Comparison of ENCODE assay signal across 25 mouse cellular contexts in the genomic region with DNA sequence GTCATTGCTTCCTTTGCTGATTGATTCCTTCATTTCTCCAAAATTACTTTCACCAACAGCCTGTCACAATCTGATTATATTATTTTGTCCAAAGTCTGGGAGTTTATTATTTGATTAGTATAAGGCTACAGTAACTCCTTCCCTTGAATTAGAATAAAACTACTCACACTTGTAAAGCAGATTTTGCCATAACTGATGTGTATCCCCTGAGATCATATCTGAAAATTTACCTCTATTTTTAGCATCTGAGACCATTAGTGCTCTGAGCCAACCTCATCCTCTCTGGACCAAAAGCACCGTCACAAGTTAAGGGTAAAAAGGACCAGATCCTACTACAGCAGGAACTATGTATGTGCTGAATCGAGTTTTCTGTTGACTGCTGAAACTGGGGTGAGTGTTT. TPM values are rescaled to one million over a fixed set of nuclear protein-coding genes. Genes with fewer than 3 reads are reported as not detected.
"Had no signal": no experiment of that assay in that cellular context is flagged by ENCODE, and none has a peak within 500 bp of the region (broad histone marks: within the 10 kb centered on the region; RNA-seq: fewer than 3 reads in every experiment).

Gene Olfr653 (plus strand): TSS at position 301 of the 400 bp plus-strand sequence.

- H3K4me1 ChIP-seq: neural tube, embryonic 12.5 days; neural tube, embryonic 13.5 days; neural tube, embryonic 15.5 days; stomach, embryonic 15.5 days had no signal

- H3K36me3 ChIP-seq: neural tube, embryonic 12.5 days; neural tube, embryonic 13.5 days; neural tube, embryonic 15.5 days; stomach, embryonic 15.5 days had no signal

- H3K27me3 ChIP-seq: neural tube, embryonic 12.5 days; neural tube, embryonic 13.5 days; neural tube, embryonic 15.5 days; stomach, embryonic 15.5 days had no signal

- H3K4me3 ChIP-seq: neural tube, embryonic 12.5 days; neural tube, embryonic 13.5 days; neural tube, embryonic 15.5 days; stomach, embryonic 15.5 days had no signal

- H3K9ac ChIP-seq: neural tube, embryonic 12.5 days; neural tube, embryonic 13.5 days; neural tube, embryonic 15.5 days; stomach, embryonic 15.5 days had no signal

- H3K9me3 ChIP-seq: neural tube, embryonic 12.5 days; neural tube, embryonic 13.5 days; neural tube, embryonic 15.5 days; stomach, embryonic 15.5 days had no signal

- H3K4me2 ChIP-seq: neural tube, embryonic 12.5 days; neural tube, embryonic 13.5 days; neural tube, embryonic 15.5 days; stomach, embryonic 15.5 days had no signal

- DNase-seq: retina, postnatal 1 day; right cerebral cortex, adult 18-20 months; right cerebral cortex, postnatal 14 days; right cerebral cortex, postnatal 25 days; right cerebral cortex, postnatal 4 days; spleen, adult 18-20 months; thymus, adult 18-20 months; thymus, adult 2 months; thymus, postnatal 14 days; thymus, postnatal 25 days; thymus, postnatal 36 days; thymus, postnatal 4 days had no signal

- H3K27ac ChIP-seq: neural tube, embryonic 12.5 days; neural tube, embryonic 13.5 days; neural tube, embryonic 15.5 days; stomach, embryonic 15.5 days; stomach, postnatal 0 days had no signal

RNA-seq across cellular contexts. Expression of gene Olfr653, which starts in this region (rescaled TPM):
- polyA plus RNA-seq: neural tube, embryonic 11.5 days; neural tube, embryonic 12.5 days; neural tube, embryonic 13.5 days; neural tube, embryonic 14.5 days; neural tube, embryonic 15.5 days; small intestine, adult 2 months; spleen, adult 2 months; stomach, embryonic 14.5 days; stomach, embryonic 15.5 days; stomach, embryonic 16.5 days; stomach, postnatal 0 days; thymus, adult 2 months; thymus, postnatal 0 days; urinary bladder, adult 2 months had no signal
